Mouse (Mus musculus): ENCODE data around the gene Rprd1b.
"Not testable (repeated sequence)": the region's sequence is repeated elsewhere in the genome, so short reads cannot be mapped to it uniquely, and the experiment has no call there.

Rprd1b gene

GRCm38 (mm10) chr2:158043504-158043903, 15.2 kb downstream of the Rprd1b start:
- DNase-seq = no peak

- no peak for DNase-seq
Measured at GRCm38 (mm10) chr2:158046186-158046585, 17.9 kb downstream of the Rprd1b start.

- peak; percentile 84 to 87 for DNase-seq
Measured at GRCm38 (mm10) chr2:158047903-158048302, 19.6 kb downstream of the Rprd1b start.

DNA sequence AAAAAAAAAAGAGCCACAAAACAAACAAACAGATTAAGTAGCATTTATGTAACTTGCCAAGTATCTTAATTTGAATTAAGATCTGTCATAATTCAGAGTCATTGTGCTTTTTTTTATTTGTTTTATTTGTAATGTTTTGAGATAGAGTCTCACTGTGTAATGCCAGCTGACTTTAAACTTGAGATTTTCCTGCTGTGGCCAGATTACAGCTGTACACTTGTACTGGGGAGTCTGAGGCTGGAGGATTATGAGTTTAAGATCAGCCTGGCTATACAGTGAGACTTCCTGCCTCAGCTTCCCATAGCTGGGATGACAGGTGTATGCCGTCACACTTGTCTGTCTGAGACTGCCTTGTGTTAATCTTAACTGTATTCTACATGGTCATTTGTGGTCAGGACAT, 20.4 kb downstream of the Rprd1b start:
- DNase-seq = no peak

DNA sequence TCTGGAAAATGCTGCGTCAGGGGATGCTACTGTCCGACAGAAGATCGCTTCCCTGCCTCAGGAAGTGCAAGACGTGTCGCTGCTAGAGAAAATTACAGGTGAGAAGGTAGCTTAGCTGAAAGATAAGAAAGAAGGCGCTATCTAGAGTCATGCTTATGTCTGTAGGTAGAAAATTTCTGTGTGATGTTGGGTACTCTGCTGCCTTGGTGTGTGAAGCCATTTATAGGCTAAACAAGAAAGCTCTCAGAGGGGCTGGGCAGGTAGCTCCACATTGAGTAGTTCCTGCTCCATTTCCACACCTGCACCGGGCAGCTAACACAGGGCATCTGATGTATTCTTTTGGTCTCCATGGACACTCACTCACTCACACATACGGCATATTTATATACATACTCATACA, 21.8 kb downstream of the Rprd1b start:
- DNase-seq = no peak

GRCm38 (mm10) chr2:158054596-158054995, 26.3 kb downstream of the Rprd1b start:
- DNase-seq = no peak

- DNase-seq = not testable (repeated sequence)
Measured at GRCm38 (mm10) chr2:158055383-158055782, 27.1 kb downstream of the Rprd1b start.

DNA sequence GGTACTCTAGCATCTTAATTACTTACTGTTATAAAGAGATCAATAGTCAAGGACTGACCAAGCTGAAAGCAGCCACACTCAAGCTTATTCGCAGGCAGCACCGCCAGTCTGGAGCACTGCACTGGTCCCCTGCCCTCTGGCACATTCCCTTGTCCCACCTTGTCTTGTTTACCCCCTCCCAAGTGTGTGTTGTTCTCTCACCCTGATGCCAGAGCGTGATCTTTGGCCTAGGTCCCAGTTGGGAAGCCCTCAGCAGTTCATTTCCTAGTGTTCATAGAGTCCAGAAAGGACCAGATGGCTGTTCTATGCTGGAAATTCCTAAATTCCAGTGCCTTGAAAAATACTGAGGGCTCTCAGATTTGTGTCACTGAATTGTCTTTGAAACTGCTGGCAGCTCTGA, 28.7 kb downstream of the Rprd1b start:
- DNase-seq = peak; percentile 91 to 96

DNA sequence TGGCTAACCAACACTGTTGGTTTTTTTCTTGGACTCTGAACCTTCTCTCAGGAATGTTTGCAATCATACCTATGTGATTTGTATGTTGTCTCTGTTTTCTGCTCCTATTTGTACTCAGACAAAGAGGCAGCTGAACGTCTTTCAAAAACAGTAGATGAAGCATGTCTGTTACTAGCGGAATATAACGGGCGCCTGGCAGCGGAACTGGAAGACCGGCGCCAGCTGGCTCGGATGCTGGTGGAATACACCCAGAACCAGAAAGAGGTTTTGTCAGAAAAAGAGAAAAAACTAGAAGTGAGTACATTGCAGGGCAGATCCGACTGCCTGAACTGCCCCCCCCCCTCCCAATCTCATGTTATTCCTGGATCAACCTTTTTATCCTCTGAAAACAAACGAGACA, 30.2 kb downstream of the Rprd1b start:
- DNase-seq = peak; percentile 90 to 98

GRCm38 (mm10) chr2:158059666-158060105, 31.4 kb downstream of the Rprd1b start:
- peak in 1 of 2 experiments; percentile 39 for DNase-seq

GRCm38 (mm10) chr2:158063036-158063435, 34.7 kb downstream of the Rprd1b start:
- DNase-seq = no peak

GRCm38 (mm10) chr2:158064571-158065048, 36.3 kb downstream of the Rprd1b start:
- DNase-seq = peak in 1 of 2 experiments; percentile 36

- DNase-seq = peak in 1 of 2 experiments; percentile 15
Measured at GRCm38 (mm10) chr2:158065064-158065463, 36.8 kb downstream of the Rprd1b start.

GRCm38 (mm10) chr2:158066456-158066855, 38.2 kb downstream of the Rprd1b start:
- DNase-seq = no peak

DNA sequence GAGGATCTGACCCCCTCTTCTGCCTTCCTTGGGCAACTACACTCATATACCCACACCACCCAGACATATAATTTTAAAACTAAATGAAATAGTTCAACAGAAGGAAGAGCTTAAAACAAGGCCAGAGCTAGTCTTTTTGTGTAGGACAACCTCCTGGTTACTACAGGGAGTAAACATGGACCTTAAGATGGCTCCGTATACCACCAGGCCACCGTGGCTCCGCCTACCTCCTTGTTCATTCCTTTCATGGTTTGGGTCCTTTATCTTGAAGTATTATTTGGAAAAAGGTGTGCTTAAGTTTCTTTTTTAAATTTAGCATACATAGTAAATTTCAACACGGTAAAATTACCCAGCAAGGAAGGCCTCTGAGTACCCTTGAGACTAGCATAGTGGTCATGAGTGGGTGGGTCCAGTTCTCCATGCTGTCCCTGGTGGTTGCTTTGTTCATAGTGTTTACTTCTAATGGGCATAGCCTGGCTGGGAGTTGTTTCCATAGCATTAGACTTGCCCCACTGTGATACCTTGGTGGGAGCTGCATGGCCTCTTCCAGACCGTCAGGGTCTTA, 39.0 kb downstream of the Rprd1b start:
- DNase-seq = no peak

- no peak for DNase-seq
Measured at GRCm38 (mm10) chr2:158068444-158068971, 40.2 kb downstream of the Rprd1b start.

DNA sequence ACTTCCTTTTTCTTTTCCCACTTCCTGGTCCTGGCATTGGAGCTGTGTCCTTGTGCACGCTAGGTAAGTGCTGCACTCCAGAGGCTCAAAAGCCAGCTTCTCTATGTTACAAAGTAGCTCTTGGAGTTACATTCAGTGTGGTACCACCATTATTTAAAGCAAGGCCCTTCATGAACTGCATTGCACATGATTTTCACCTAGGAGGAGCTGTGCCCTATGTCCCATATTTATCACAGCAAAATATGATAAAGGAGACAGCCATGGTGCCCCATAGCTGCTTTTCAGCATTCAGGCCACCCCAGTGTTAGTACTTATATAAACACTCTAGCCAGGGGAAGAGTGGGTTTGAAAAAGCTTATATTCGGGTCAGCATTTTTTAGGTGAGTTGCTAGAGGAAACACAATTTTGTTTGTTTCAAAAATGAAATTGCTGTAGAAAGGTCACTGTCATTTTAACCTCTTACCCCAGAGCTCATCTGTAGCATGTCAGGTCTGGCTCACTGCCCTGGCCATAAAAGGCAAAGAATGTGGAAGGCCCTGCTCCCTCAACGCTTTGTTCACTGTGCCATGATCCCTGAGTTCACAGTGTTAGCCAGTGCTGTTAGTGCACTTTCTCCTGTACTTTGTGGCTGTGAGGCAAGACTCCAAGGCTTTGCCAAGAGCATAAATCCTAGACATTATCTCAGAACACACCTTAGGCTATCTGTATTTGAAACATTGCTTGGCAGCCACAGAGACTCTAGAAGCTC, 42.8 kb downstream of the Rprd1b start:
- DNase-seq = no peak

- DNase-seq = no peak
Measured at GRCm38 (mm10) chr2:158071633-158071995, 43.3 kb downstream of the Rprd1b start.

- DNase-seq = no peak
Measured at GRCm38 (mm10) chr2:158074835-158075234, 46.5 kb downstream of the Rprd1b start.

DNA sequence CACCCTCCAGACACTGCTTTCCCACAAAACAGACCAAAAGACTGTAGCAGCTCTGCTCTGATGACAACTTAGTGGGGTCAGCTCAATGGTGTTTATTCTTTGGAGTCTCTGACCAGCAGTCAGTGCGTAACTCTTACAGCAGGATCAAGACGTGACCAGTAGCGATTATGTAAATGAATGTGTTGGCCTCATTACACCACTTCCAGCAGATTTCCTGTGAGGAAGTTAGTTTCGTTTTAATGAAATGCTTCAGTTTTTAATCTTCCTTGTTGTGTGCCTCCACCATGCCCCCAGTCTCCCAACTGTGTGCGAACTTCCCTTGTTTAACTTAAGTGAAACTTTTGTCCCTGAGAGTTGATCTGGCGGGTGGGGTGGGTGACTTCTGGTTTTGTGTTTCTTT, 48.4 kb downstream of the Rprd1b start:
- no peak for DNase-seq

GRCm38 (mm10) chr2:158077981-158078380, 49.7 kb downstream of the Rprd1b start:
- DNase-seq = no peak

DNA sequence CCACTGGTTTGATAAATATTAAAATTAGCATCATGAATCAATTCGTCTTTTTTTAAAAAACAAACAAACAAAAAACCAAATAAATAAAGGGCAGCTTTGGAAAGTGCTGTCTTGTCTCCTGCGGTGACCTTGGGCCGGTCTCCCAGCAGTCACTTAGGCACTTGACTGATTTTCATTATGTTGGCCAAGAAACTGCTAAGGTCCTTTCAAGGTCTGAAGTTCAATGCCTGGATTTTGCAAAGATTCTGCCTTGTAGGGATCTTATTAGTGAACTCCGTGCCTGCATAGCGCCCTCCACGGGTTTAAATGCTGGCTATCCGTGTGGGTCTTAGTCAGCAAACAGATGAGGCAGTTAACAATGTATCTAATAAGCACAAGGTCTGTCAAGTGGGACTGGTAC, 50.7 kb downstream of the Rprd1b start:
- no peak for DNase-seq

- peak in 1 of 2 experiments; percentile 44 for DNase-seq
Measured at GRCm38 (mm10) chr2:158079843-158080395, 51.6 kb downstream of the Rprd1b start.
